20 mouse cellular contexts compared by ENCODE assay signal in genomic region chr13:70716022-70716421, GRCm38 (mm10).
A peak's percentile ranks its signal among the peaks of the same experiment; 100 is the strongest.
DNase-seq lines count a peak whose midpoint lies in the region; ATAC-seq and TF ChIP-seq lines count a peak whose summit lies in the region.
"Had no signal": no experiment of that assay in that cellular context is flagged by ENCODE, and none has a peak within 500 bp of the region (broad histone marks: within the 10 kb centered on the region; RNA-seq: fewer than 3 reads in every experiment).

No protein-coding gene starts in this region.

- no peaks in the 10 kb centered on the region for H3K27me3 ChIP-seq in embryonic facial prominence, embryonic 14.5 days (replicated peaks; ENCODE audit: control insufficient read depth, insufficient read depth, low read length)
- no peaks in the 10 kb centered on the region for H3K27me3 ChIP-seq in embryonic facial prominence, embryonic 10.5 days (replicated peaks; ENCODE audit: low read depth, poor library complexity, severe bottlenecking)
- H3K27me3 ChIP-seq in kidney, postnatal 0 days (ENCODE audit: insufficient read depth, low read length): no peaks in the 10 kb centered on the region
- H3K27me3 ChIP-seq in lung, postnatal 0 days (replicated peaks; ENCODE audit: insufficient read depth, low read length): no peaks in the 10 kb centered on the region
- no peaks in the 10 kb centered on the region for H3K27me3 ChIP-seq in intestine, postnatal 0 days (replicated peaks; ENCODE audit: control insufficient read depth, insufficient read depth, low read length)
- H3K27me3 ChIP-seq: forebrain, embryonic 12.5 days; limb, embryonic 15.5 days; midbrain, embryonic 12.5 days; neural tube, embryonic 15.5 days had no signal

- no peaks in the 10 kb centered on the region for H3K36me3 ChIP-seq in embryonic facial prominence, embryonic 14.5 days (ENCODE audit: control insufficient read depth, insufficient read depth, low read length)
- H3K36me3 ChIP-seq in embryonic facial prominence, embryonic 10.5 days (replicated peaks): no peaks in the 10 kb centered on the region
- no peaks in the 10 kb centered on the region for H3K36me3 ChIP-seq in kidney, postnatal 0 days (ENCODE audit: insufficient read depth, low read length)
- H3K36me3 ChIP-seq in lung, postnatal 0 days (ENCODE audit: insufficient read depth, low read length): no peaks in the 10 kb centered on the region
- H3K36me3 ChIP-seq in intestine, postnatal 0 days (ENCODE audit: control insufficient read depth, insufficient read depth): no peaks in the 10 kb centered on the region
- H3K36me3 ChIP-seq: forebrain, embryonic 12.5 days; heart, embryonic 12.5 days; limb, embryonic 15.5 days; midbrain, embryonic 12.5 days; neural tube, embryonic 15.5 days had no signal

- DNase-seq in embryonic facial prominence, embryonic 14.5 days (ENCODE audit: low spot score): peak; percentile 17
- DNase-seq in embryonic facial prominence, embryonic 10.5 days (ENCODE audit: low spot score): no peak
- DNase-seq in kidney, postnatal 0 days (ENCODE audit: low spot score): peak; percentile 56
- DNase-seq in kidney, postnatal 25 days: no peak
- peak; percentile 57 for DNase-seq in lung, postnatal 0 days (ENCODE audit: low spot score)
- no peak for DNase-seq in lung, postnatal 25 days (ENCODE audit: low spot score)
- no peak for DNase-seq in urinary bladder, postnatal 4 days (ENCODE audit: low spot score in 2 of 2)
- DNase-seq: adrenal gland, postnatal 36 days; cerebellum, adult 8-10 months; gastrocnemius, postnatal 36 days; kidney, postnatal 10 days; retina, postnatal 1 day; right cerebral cortex, postnatal 4 days had no signal

- H3K4me1 ChIP-seq in embryonic facial prominence, embryonic 14.5 days (ENCODE audit: control insufficient read depth, insufficient read depth, low read length): peaks cover 3% of the 10 kb centered on the region; the same call in 1 of the 2 replicates
- H3K4me1 ChIP-seq in embryonic facial prominence, embryonic 10.5 days: no peaks in the 10 kb centered on the region
- H3K4me1 ChIP-seq in kidney, postnatal 0 days (replicated peaks; ENCODE audit: insufficient read depth, low read length): no peaks in the 10 kb centered on the region
- no peaks in the 10 kb centered on the region for H3K4me1 ChIP-seq in lung, postnatal 0 days (ENCODE audit: insufficient read depth, low read depth, low read length)
- no peaks in the 10 kb centered on the region for H3K4me1 ChIP-seq in intestine, postnatal 0 days (replicated peaks; ENCODE audit: control insufficient read depth, insufficient read depth, low read length)
- H3K4me1 ChIP-seq: limb, embryonic 15.5 days; neural tube, embryonic 15.5 days had no signal

- ATAC-seq in embryonic facial prominence, embryonic 14.5 days (ENCODE audit: low read depth): no peak
- no peak for ATAC-seq in kidney, postnatal 0 days (replicated peaks; ENCODE audit: low FRiP score, low read depth)
- ATAC-seq in lung, postnatal 0 days: no peak
- ATAC-seq in intestine, postnatal 0 days: no peak

- H3K4me3 ChIP-seq in embryonic facial prominence, embryonic 14.5 days (ENCODE audit: low read depth, low read length): no peak overlapping the region
- H3K4me3 ChIP-seq in embryonic facial prominence, embryonic 10.5 days: no peak overlapping the region
- no peak overlapping the region for H3K4me3 ChIP-seq in kidney, postnatal 0 days (replicated peaks; ENCODE audit: low read depth, low read length)
- no peak overlapping the region for H3K4me3 ChIP-seq in lung, postnatal 0 days (ENCODE audit: low read depth, low read length)
- H3K4me3 ChIP-seq in intestine, postnatal 0 days (ENCODE audit: low read depth, low read length): no peak overlapping the region
- H3K4me3 ChIP-seq: forebrain, embryonic 12.5 days; heart, embryonic 12.5 days; limb, embryonic 15.5 days; midbrain, embryonic 12.5 days; myocyte; neural tube, embryonic 15.5 days had no signal

- H3K27ac ChIP-seq in embryonic facial prominence, embryonic 14.5 days (replicated peaks; ENCODE audit: low read depth, low read length): no peak overlapping the region
- H3K27ac ChIP-seq in embryonic facial prominence, embryonic 10.5 days (replicated peaks): no peak overlapping the region
- no peak overlapping the region for H3K27ac ChIP-seq in kidney, postnatal 0 days
- H3K27ac ChIP-seq in lung, postnatal 0 days (ENCODE audit: low read length): no peak overlapping the region
- H3K27ac ChIP-seq in intestine, postnatal 0 days (ENCODE audit: low read depth, low read length): no peak overlapping the region
- H3K27ac ChIP-seq: forebrain, embryonic 12.5 days; limb, embryonic 15.5 days; midbrain, embryonic 12.5 days; neural tube, embryonic 15.5 days had no signal

- 67% methylated on average over 5 of the region's 5 CpGs for WGBS in embryonic facial prominence, embryonic 14.5 days
- 73% methylated on average over 5 of the region's 5 CpGs for WGBS in embryonic facial prominence, embryonic 10.5 days
- 65% methylated on average over 5 of the region's 5 CpGs for WGBS in kidney, postnatal 0 days
- 58% methylated on average over 5 of the region's 5 CpGs for WGBS in lung, postnatal 0 days
- 35% methylated on average over 5 of the region's 5 CpGs for WGBS in intestine, postnatal 0 days

- no peaks in the 10 kb centered on the region for H3K9me3 ChIP-seq in embryonic facial prominence, embryonic 14.5 days (ENCODE audit: control insufficient read depth, low read length)
- no peaks in the 10 kb centered on the region for H3K9me3 ChIP-seq in embryonic facial prominence, embryonic 10.5 days
- no peaks in the 10 kb centered on the region for H3K9me3 ChIP-seq in kidney, postnatal 0 days (replicated peaks; ENCODE audit: low read length)
- H3K9me3 ChIP-seq in lung, postnatal 0 days (ENCODE audit: low read length): no peaks in the 10 kb centered on the region
- H3K9me3 ChIP-seq in intestine, postnatal 0 days (ENCODE audit: control insufficient read depth): no peaks in the 10 kb centered on the region
- H3K9me3 ChIP-seq: forebrain, embryonic 12.5 days; heart, embryonic 12.5 days; limb, embryonic 15.5 days; midbrain, embryonic 12.5 days; neural tube, embryonic 15.5 days had no signal

- TF ChIP-seq CTCF in kidney, postnatal 0 days (IDR thresholded peaks at IDR 0.05; ENCODE audit: low read depth): peak; percentile 57
- peak; percentile 45 for TF ChIP-seq CTCF in lung, postnatal 0 days (IDR thresholded peaks at IDR 0.05)
- TF ChIP-seq CTCF in intestine, postnatal 0 days (IDR thresholded peaks at IDR 0.05; ENCODE audit: low read depth): peak; percentile 64

- no peak overlapping the region for H3K9ac ChIP-seq in embryonic facial prominence, embryonic 14.5 days (ENCODE audit: low read depth, low read length)
- no peak overlapping the region for H3K9ac ChIP-seq in kidney, postnatal 0 days (ENCODE audit: low read depth, low read length)
- no peak overlapping the region for H3K9ac ChIP-seq in lung, postnatal 0 days (replicated peaks; ENCODE audit: low read depth)
- no peak overlapping the region for H3K9ac ChIP-seq in intestine, postnatal 0 days (ENCODE audit: low read depth, low read length)
- H3K9ac ChIP-seq: forebrain, embryonic 12.5 days; heart, embryonic 12.5 days; limb, embryonic 15.5 days; midbrain, embryonic 12.5 days; neural tube, embryonic 15.5 days had no signal

- no peak overlapping the region for H3K4me2 ChIP-seq in embryonic facial prominence, embryonic 14.5 days (ENCODE audit: low read depth, low read length)
- H3K4me2 ChIP-seq in kidney, postnatal 0 days (ENCODE audit: low read length): no peak overlapping the region
- H3K4me2 ChIP-seq in lung, postnatal 0 days (replicated peaks; ENCODE audit: low read depth, low read length): no peak overlapping the region
- H3K4me2 ChIP-seq in intestine, postnatal 0 days (replicated peaks; ENCODE audit: low read depth): no peak overlapping the region
- H3K4me2 ChIP-seq: forebrain, embryonic 12.5 days; heart, embryonic 12.5 days; limb, embryonic 15.5 days; midbrain, embryonic 12.5 days; neural tube, embryonic 15.5 days had no signal

- no peak for TF ChIP-seq EP300 in lung, postnatal 0 days (IDR thresholded peaks at IDR 0.05)

Comparison
In these comparisons a context has a peak if more than half of its experiments do, and no peak if none do; other contexts are left out.
1. DNase-seq: peak in embryonic facial prominence, embryonic 14.5 days (single experiment), kidney, postnatal 0 days (single experiment) and lung, postnatal 0 days (single experiment); none in embryonic facial prominence, embryonic 10.5 days (single experiment), kidney, postnatal 25 days (0 of 2), lung, postnatal 25 days (single experiment) and urinary bladder, postnatal 4 days (0 of 2).
2. Peak in every context shown above with its lines, with median percentiles within 50 percentile points of each other: CTCF ChIP-seq.